Mouse (Mus musculus): ENCODE results near the gene Eva1b.

Gene Eva1b

GRCm38 (mm10) chr4:126147533-126148160 lies at the start of gene Eva1b:
Gene Eva1b, plus strand, starts transcription at chr4:126147744.
- in situ Hi-C loops (cut with MboI, MseI): no loop called here

- in situ Hi-C loops (cut with MboI, MseI): no loop called here
These were observed 48.2 kb upstream of the Eva1b start for GRCm38 (mm10) chr4:126099365-126099764.

GRCm38 (mm10) chr4:126100764-126101163 lies 46.8 kb upstream of the Eva1b start:
- in situ Hi-C loops (cut with MboI, MseI): no loop called here

GRCm38 (mm10) chr4:126102061-126102841 lies 45.3 kb upstream of the Eva1b start:
- in situ Hi-C loops (cut with MboI, MseI): no loop called here

GRCm38 (mm10) chr4:126103057-126103581 lies 44.4 kb upstream of the Eva1b start:
- in situ Hi-C loops (cut with MboI, MseI): no loop called here

- in situ Hi-C loops (cut with MboI, MseI): no loop called here
These were observed 43.9 kb upstream of the Eva1b start, which contains the start of gene Stk40 for GRCm38 (mm10) chr4:126103590-126104068. Gene Stk40, plus strand, starts transcription at chr4:126103957.

- in situ Hi-C loops (cut with MboI, MseI): loop anchor here (5.0 kb wide), 1 partner anchor 83 kb away; no protein-coding TSS in a partner anchor
These were observed 43.1 kb upstream of the Eva1b start for GRCm38 (mm10) chr4:126104261-126105075.

GRCm38 (mm10) chr4:126105131-126105783 lies 42.3 kb upstream of the Eva1b start:
- in situ Hi-C loops (cut with MboI, MseI): loop anchor here (5.0 kb wide), 1 partner anchor 82 kb away; no protein-coding TSS in a partner anchor

- in situ Hi-C loops (cut with MboI, MseI): loop anchor here (5.0 kb wide), 1 partner anchor 79 kb away; no protein-coding TSS in a partner anchor
These were observed 39.3 kb upstream of the Eva1b start for GRCm38 (mm10) chr4:126108061-126108740.

- in situ Hi-C loops (cut with MboI, MseI): loop anchor here (5.0 kb wide), 1 partner anchor 78 kb away; no protein-coding TSS in a partner anchor
These were observed 37.8 kb upstream of the Eva1b start for GRCm38 (mm10) chr4:126109613-126110373.

- in situ Hi-C loops (cut with MboI, MseI): no loop called here
These were observed 37.0 kb upstream of the Eva1b start for GRCm38 (mm10) chr4:126110374-126111152.

- in situ Hi-C loops (cut with MboI, MseI): no loop called here
These were observed 36.4 kb upstream of the Eva1b start for GRCm38 (mm10) chr4:126111153-126111549.

- in situ Hi-C loops (cut with MboI, MseI): no loop called here
These were observed 34.3 kb upstream of the Eva1b start for GRCm38 (mm10) chr4:126113243-126113642.

- in situ Hi-C loops (cut with MboI, MseI): no loop called here
These were observed 33.6 kb upstream of the Eva1b start for GRCm38 (mm10) chr4:126113943-126114342.

- in situ Hi-C loops (cut with MboI, MseI): no loop called here
These were observed 32.1 kb upstream of the Eva1b start for GRCm38 (mm10) chr4:126115411-126115810.

- in situ Hi-C loops (cut with MboI, MseI): no loop called here
These were observed 31.5 kb upstream of the Eva1b start for GRCm38 (mm10) chr4:126115871-126116521.

- in situ Hi-C loops (cut with MboI, MseI): no loop called here
These were observed 30.4 kb upstream of the Eva1b start for GRCm38 (mm10) chr4:126117116-126117515.

- in situ Hi-C loops (cut with MboI, MseI): no loop called here
These were observed 28.9 kb upstream of the Eva1b start for GRCm38 (mm10) chr4:126118651-126119050.

All from T-helper 1 cell (primary cell).